Mouse (Mus musculus) neural tube, embryonic 13.5 days (tissue): Measurements from ENCODE around the gene Ephb2. TPM values are rescaled to one million over a fixed set of nuclear protein-coding genes. Genes with fewer than 3 reads are reported as not detected.

Source experiments
- ATAC-seq: fragments of 200-750 bp; cut with Nextera tagmentation; 2 replicates; pipeline ENCODE4 v1.8.0; 2017; ENCODE audit warnings: low read depth, mild to moderate bottlenecking, moderate TSS enrichment, moderate library complexity
- H3K27ac ChIP-seq: fragments of 300-500 bp; sonication (generic); replicated peaks from 2 replicates; pipeline ENCODE4 v1.5.1; 2015; ENCODE audit warnings: moderate library complexity, mild to moderate bottlenecking, inconsistent platforms
- H3K27me3 ChIP-seq: fragments of 300-500 bp; sonication (generic); 2 replicates; pipeline ENCODE4 v1.6.1; 2015; ENCODE audit warnings: mild to moderate bottlenecking, inconsistent platforms
- H3K36me3 ChIP-seq: fragments of 300-500 bp; sonication (generic); 2 replicates; pipeline ENCODE4 v1.6.1; 2015; ENCODE audit warnings: mild to moderate bottlenecking, inconsistent platforms
- H3K4me1 ChIP-seq: fragments of 300-500 bp; sonication (generic); replicated peaks from 2 replicates; pipeline ENCODE4 v1.6.1; 2015; ENCODE audit warnings: inconsistent platforms
- H3K4me2 ChIP-seq: fragments of 300-500 bp; sonication (generic); 2 replicates; pipeline ENCODE4 v1.6.1; 2015; ENCODE audit warnings: inconsistent platforms, mild to moderate bottlenecking, moderate library complexity
- H3K4me3 ChIP-seq: fragments of 300-500 bp; sonication (generic); 2 replicates; pipeline ENCODE4 v1.5.1; 2015; ENCODE audit warnings: mild to moderate bottlenecking, inconsistent platforms
- H3K9ac ChIP-seq: fragments of 300-500 bp; sonication (generic); 2 replicates; pipeline ENCODE4 v1.6.1; 2015; ENCODE audit warnings: moderate library complexity, mild to moderate bottlenecking, inconsistent platforms
- H3K9me3 ChIP-seq: fragments of 300-500 bp; sonication (generic); 2 replicates; pipeline ENCODE4 v1.6.1; 2016; ENCODE audit warnings: inconsistent platforms
- WGBS: fragments of 180-500 bp; shearing (Covaris S2); methylation state at CpG from one replicate; pipeline ENCODE4 v1.1.7; 2015; 5-methylcytosine and 5-hydroxymethylcytosine counted together
- polyA plus RNA-seq: library from polyadenylated mRNA; unstranded; fragments of >200 nt; fragmentation: Nextera tagmentation; extraction: Ambion mirVana; gene quantifications from 2 replicates; pipeline ENCODE4 v1.2.1, GENCODE M21; 2015

The Ephb2 gene
- polyA plus RNA-seq, 1 experiment from 2014 or later = 18.6 TPM

DNA sequence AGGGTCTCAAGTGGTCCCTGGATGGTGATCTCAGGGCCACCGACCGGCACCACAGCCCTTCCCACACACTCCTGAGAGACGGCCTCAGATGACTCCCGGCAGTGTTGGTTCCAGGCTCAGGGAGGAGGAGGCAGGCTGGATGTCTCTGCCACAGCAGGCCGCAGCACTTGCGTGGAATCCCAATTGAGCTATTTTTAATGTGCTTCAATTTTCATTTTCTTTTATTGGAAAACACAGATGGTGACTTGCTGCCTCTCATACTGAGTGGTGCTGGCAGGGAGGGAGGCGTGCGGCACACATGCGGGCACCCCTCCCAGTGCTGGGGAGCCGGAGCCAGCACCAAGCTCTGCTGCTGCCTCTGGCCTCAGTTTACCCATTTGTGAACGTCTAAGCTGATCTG lies 42.5 kb downstream of the Ephb2 start:
- peaks cover 76% of the 10 kb centered on the region for H3K4me1 ChIP-seq
- WGBS = 42% methylated on average over 11 of the region's 11 CpGs

DNA sequence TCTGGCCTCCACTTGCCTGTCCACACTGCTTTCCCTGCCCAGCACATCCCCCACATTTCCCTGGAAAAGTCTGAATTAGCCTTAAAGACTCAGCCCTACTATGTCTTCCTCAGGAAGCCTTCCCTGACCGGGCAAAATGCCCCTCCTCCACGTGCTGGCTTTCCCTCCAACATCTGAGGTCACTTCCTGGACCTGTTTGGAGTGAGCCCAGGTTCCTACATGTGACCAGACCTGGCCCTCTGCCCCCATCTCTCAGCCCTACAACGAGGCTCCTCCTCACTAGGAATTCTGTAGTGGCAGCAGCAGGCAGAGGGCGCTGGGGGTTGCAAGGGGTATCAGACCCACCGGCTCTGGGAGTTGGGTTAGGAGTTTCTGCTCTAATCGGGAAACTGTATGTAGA lies 46.0 kb downstream of the Ephb2 start:
- Histone ChIP-seq H3K4me1 (peaks cover 89% of the 10 kb centered on the region), H3K9me3 (no peaks in the 10 kb centered on the region), H3K4me3 (no peak overlapping the region), H3K4me2 (no peak overlapping the region), H3K27me3 (no peaks in the 10 kb centered on the region), H3K9ac (no peak overlapping the region), H3K27ac (no peak overlapping the region), H3K36me3 (no peaks in the 10 kb centered on the region)
- 75% methylated on average over 6 of the region's 6 CpGs for WGBS
- ATAC-seq = no peak

More for the DNA sequence above, 42.5 kb downstream of the Ephb2 start:
- Histone ChIP-seq H3K36me3 (no peaks in the 10 kb centered on the region), H3K9me3 (no peaks in the 10 kb centered on the region), H3K27me3 (no peaks in the 10 kb centered on the region), H3K4me2 (no peak overlapping the region), H3K9ac (no peak overlapping the region), H3K4me3 (no peak overlapping the region), H3K27ac (peak overlapping the region; percentile 70)
- ATAC-seq = peak; percentile 54; the same call in 1 of the 2 replicates

DNA sequence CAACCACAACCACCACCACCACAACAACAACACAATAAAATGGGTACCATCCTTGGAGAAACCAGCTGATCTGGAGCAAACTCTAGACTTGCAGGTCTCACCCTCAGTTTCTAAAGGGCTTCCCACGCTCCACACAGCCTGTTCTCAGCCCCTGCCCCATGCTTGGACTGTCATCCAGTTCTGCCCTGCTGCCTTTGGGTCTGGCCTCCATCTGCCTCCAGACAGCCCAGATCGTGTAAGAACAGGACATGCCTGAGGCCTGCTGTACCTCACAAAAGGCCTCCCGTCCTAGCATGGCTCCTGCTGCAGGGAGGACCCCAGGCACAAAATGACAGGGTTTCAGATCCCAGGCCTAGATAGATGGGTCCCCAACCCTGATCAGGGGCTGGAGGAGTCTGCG lies 48.4 kb downstream of the Ephb2 start:
- H3K4me1 ChIP-seq = peaks cover 88% of the 10 kb centered on the region
- H3K27ac ChIP-seq = peak overlapping the region; percentile 54
- no peaks in the 10 kb centered on the region for H3K27me3 ChIP-seq
- H3K4me2 ChIP-seq = no peak overlapping the region
- 47% methylated on average over 4 of the region's 4 CpGs for WGBS
- H3K4me3 ChIP-seq = no peak overlapping the region
- H3K36me3 ChIP-seq = no peaks in the 10 kb centered on the region
- no peaks in the 10 kb centered on the region for H3K9me3 ChIP-seq
- ATAC-seq = no peak
- peak overlapping the region; percentile 27; the same call in 1 of the 2 replicates for H3K9ac ChIP-seq

DNA sequence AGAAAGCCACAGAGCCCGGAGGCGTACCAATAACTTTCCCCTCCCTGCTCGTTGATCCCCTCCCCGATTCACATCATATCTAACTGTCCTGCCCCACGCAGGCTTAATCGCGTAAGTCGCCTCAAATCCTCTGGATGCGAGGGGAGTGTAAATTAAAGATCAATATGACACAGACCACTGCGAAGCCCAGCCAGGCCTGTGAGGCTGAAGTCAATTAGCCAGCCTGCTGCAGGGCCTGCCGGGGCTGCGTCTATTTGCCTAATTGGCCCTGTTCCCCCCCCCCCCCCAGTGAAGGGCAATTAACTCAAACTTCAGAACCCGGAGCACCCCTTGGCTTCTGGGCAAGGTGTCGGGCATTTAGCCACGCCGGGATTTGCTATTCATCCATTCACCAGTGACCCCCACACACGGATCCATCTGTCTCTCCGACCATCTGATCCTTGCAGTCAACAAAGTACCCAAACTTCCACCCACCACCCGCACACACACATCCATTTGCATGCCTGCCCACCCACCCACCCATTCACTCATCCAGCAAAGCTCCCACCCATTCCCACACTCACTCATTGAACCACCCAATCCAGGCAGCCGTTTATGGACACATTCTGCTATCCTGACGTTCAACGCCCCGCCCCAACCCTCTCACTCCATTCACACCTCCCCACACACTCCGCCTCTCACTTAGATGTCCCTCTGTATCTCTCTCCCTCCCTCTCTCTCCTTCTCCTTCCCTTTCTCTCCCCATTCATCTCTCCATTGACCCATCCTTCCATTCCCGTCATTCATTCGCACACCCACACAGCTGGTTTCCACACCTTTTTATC lies 49.1 kb downstream of the Ephb2 start:
- Histone ChIP-seq H3K27me3 (no peaks in the 10 kb centered on the region), H3K36me3 (no peaks in the 10 kb centered on the region), H3K4me3 (no peak overlapping the region), H3K9ac (0 out of 2 replicates have a peak overlapping the region, but pooled peaks have one; percentile 27), H3K9me3 (no peaks in the 10 kb centered on the region), H3K4me1 (peaks cover 88% of the 10 kb centered on the region), H3K27ac (peak overlapping the region; percentile 54), H3K4me2 (no peak overlapping the region)
- WGBS = 20% methylated on average over 26 of the region's 26 CpGs
- 0 out of 2 replicates have a peak, but pooled peaks have one; percentile 33 for ATAC-seq

DNA sequence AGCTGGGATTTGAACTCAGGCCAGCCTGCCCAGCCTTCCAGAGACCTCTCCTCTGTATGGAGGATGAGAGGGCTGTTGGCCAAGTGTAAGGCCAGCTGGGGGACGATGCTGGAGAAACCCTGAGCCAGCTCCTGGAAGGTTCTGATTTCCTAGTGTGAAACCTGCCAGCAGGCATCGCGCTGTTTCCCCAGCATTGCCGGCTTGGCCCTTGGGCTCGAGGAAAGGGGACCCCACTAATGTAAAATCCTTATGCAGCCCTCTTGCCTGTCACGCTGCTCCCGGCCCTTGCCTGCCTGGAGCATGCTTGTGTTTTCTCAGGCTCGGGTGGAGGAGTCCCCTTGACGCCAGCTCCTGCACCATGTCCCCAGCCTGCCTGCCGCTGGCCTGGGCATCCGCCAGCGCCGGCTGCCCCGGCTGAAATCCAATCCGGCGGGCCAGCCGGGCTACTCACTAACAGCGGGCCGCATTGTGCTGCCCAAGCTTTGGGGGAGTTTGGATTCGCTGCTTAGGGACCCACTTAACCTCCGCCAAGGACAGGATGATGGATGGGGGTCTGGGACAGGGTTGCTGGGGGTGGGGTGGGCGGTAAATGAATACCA lies 52.1 kb downstream of the Ephb2 start:
- Histone ChIP-seq H3K9me3 (no peaks in the 10 kb centered on the region), H3K4me3 (no peak overlapping the region), H3K36me3 (no peaks in the 10 kb centered on the region), H3K4me2 (no peak overlapping the region), H3K4me1 (peaks cover 93% of the 10 kb centered on the region), H3K9ac (0 out of 2 replicates have a peak overlapping the region, but pooled peaks have one; percentile 41), H3K27ac (peak overlapping the region; percentile 78), H3K27me3 (no peaks in the 10 kb centered on the region)
- 14% methylated on average over 22 of the region's 22 CpGs for WGBS
- peak; percentile 29 for ATAC-seq

DNA sequence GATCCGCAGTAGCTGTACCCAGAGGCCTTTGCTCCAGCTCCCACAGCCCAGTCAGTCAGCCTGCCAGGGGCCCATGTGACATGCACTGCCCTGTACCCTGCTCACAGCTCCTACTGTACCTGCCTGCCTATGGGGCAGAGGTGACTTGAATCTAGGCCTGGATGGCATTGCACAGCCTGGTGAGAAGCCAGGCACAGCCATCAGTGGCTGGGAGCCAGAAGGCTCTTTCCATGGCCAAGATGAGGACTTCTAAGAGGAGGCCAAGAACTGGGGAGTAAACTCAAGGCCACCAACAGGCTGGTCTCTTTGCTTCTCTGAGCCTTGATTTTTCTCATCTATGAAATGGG lies 53.2 kb downstream of the Ephb2 start:
- WGBS = 100% methylated on average over 1 of the region's 1 CpGs
- no peak overlapping the region for H3K27ac ChIP-seq
- H3K9me3 ChIP-seq = no peaks in the 10 kb centered on the region
- H3K27me3 ChIP-seq = no peaks in the 10 kb centered on the region
- H3K4me3 ChIP-seq = no peak overlapping the region
- ATAC-seq = no peak
- H3K4me1 ChIP-seq = peaks cover 96% of the 10 kb centered on the region
- no peaks in the 10 kb centered on the region for H3K36me3 ChIP-seq
- no peak overlapping the region for H3K9ac ChIP-seq
- H3K4me2 ChIP-seq = no peak overlapping the region

DNA sequence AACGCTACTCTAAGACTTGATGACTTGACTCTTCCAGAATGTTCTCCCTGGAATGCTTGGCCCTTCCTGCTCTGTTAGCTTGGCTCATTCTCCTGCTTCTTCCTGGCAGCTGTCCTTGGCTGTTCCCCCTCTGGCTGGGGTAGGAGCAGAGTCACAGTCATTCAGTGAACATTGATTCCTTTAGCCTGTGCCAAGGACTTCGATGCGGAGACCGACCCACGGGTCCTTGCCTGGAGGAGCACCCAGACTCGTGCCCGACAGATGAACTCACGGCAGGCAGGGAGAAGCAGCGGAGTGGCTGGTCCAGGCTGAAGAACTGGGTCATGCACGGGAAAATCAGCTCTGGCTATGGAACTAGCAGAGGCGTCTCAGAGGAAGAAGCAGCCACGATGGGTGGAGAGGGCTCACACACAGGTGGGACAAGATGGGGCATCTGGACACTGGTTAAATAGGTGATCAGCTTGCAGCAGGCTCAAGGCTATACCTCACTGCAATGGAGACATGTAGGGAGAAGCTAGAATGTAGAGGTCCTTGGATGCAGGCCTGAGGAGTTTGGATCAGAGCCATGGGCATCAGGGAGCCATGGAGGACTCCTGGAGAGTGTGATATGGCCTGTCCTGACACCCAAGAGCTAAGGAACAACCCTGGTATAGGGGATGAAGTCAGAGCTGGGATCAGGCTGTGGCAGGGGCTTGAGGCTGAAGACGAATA lies 53.8 kb downstream of the Ephb2 start:
- 82% methylated on average over 13 of the region's 13 CpGs for WGBS
- ATAC-seq = no peak

DNA sequence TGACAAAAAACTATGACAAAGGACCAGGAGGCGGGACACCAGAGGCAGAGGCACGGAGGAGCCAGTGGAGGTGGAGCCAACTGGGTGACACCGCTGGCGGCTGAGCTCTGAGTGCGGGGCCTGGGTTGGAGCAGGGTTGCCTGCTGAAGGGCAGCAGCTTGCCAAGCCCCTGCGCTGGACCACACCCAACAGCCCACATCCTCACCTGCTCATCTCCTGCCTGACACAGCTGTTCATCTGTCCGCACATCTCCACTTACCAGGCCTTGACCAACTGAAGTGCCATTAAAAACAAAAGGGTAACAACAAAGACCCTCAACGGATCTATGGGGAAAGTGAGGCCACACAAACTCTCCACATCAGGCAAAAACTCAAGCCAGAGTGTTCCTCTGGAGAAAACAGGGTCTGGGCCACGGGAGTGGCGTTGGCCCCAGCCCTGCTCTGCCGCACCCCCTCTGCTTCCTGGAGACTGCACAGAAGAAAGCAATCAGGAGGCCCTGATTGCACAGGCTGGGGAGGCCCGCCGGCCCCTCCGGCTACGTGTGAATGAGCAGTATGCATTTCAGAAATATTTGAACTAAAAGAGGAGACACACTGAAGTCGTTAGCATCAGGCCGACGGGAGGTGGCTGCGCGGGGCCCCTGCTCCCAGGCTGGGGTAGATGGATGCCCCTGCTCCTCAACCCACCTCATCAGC lies 55.4 kb downstream of the Ephb2 start:
- Histone ChIP-seq H3K9me3 (no peaks in the 10 kb centered on the region), H3K4me2 (no peak overlapping the region), H3K4me3 (no peak overlapping the region), H3K4me1 (peaks cover 92% of the 10 kb centered on the region), H3K27ac (0 out of 2 replicates have a peak overlapping the region, but pooled peaks have one; percentile 33), H3K27me3 (no peaks in the 10 kb centered on the region), H3K9ac (no peak overlapping the region), H3K36me3 (no peaks in the 10 kb centered on the region)
- no peak for ATAC-seq
- 72% methylated on average over 20 of the region's 20 CpGs for WGBS

More for the DNA sequence above, 53.8 kb downstream of the Ephb2 start:
- no peaks in the 10 kb centered on the region for H3K27me3 ChIP-seq
- no peak overlapping the region for H3K4me3 ChIP-seq
- H3K9ac ChIP-seq = no peak overlapping the region
- H3K9me3 ChIP-seq = no peaks in the 10 kb centered on the region
- H3K4me1 ChIP-seq = peaks cover 96% of the 10 kb centered on the region
- no peaks in the 10 kb centered on the region for H3K36me3 ChIP-seq
- H3K4me2 ChIP-seq = no peak overlapping the region
- H3K27ac ChIP-seq = no peak overlapping the region

DNA sequence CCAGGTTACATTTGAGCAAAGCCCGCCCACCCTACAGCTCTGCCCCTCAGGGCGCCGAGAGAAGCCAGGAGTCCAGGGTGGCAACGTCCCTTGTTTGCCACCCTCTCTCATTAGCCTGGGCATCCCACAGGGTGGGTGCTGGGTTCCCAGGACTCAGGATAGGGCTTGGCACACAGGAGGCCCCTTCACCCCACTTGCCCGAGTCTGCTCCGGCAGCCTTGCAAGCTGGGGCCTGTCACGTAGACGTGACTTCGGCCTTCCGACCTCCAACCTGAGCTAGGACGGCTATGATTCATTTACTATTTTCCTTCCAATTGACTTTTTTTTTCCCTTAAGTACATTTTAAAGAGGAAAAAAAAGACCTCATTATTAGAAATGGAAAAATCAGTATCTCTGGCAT lies 56.6 kb downstream of the Ephb2 start:
- WGBS = 88% methylated on average over 11 of the region's 11 CpGs
- peaks cover 95% of the 10 kb centered on the region for H3K4me1 ChIP-seq

DNA sequence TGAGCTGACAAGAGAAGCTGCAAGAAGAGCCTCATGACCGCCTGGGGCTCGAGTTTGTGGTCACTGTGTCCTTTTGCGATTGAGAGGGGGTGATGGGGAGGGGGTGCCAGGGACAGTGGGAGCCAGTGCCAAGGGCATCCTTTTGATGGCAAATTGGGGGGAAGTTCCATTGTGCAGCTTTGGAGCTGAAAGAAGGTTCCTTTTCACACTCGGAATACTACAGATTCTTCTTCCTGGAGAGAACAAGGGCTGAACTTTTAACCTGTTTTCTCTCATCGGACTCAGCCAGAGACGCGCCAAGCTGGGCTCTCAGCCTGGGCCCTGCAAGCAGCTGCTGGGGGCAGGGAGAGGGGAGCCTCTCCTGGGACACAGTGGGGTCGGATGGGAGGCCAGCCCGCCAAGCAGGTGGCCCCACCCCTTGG lies 59.3 kb downstream of the Ephb2 start:
- Histone ChIP-seq H3K4me1 (peaks cover 95% of the 10 kb centered on the region), H3K9ac (peak overlapping the region; percentile 41; the same call in 1 of the 2 replicates), H3K4me3 (no peak overlapping the region), H3K9me3 (no peaks in the 10 kb centered on the region), H3K27ac (peak overlapping the region; percentile 19; the same call in 1 of the 2 replicates), H3K4me2 (peak overlapping the region; percentile 13; the same call in 1 of the 2 replicates), H3K36me3 (peaks cover 2% of the 10 kb centered on the region; the same call in 1 of the 2 replicates), H3K27me3 (no peaks in the 10 kb centered on the region)
- no peak for ATAC-seq
- 3% methylated on average over 9 of the region's 9 CpGs for WGBS

More for the DNA sequence above, 56.6 kb downstream of the Ephb2 start:
- Histone ChIP-seq H3K4me2 (no peak overlapping the region), H3K27ac (no peak overlapping the region), H3K36me3 (no peaks in the 10 kb centered on the region), H3K9ac (no peak overlapping the region), H3K9me3 (no peaks in the 10 kb centered on the region), H3K4me3 (no peak overlapping the region), H3K27me3 (no peaks in the 10 kb centered on the region)
- ATAC-seq = no peak

DNA sequence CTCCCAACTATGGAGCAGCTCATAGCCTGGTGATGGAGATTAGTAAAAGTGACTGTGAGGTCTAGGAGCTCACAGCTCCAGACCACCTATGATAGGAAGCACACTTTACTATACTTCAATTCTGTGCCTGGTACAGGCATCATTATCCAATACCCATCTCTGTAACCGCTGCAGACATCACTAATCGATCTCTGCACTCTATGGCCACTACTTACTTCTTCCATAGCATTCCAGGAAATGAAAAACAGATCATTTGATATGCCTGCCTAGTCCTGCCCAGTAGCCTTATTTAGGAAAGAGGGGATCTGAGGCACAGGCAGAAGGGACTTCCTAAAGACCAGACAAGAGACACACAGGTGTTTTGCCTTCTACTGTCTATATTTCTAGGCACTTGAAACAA lies 59.9 kb downstream of the Ephb2 start:
- no peak for ATAC-seq
- Histone ChIP-seq H3K9ac (no peak overlapping the region), H3K9me3 (no peaks in the 10 kb centered on the region), H3K4me1 (peaks cover 94% of the 10 kb centered on the region), H3K36me3 (peaks cover 7% of the 10 kb centered on the region), H3K4me2 (no peak overlapping the region), H3K27ac (peak overlapping the region; percentile 19; the same call in 1 of the 2 replicates), H3K4me3 (no peak overlapping the region), H3K27me3 (no peaks in the 10 kb centered on the region)
- 94% methylated on average over 2 of the region's 2 CpGs for WGBS
